Mouse (Mus musculus) lung, postnatal 4 days (tissue): ENCODE results near the gene Sugp2.

Experiments used
- DNase-seq, 2 experiments: peaks; one replicate each; pipeline ENCODE4 v3.0.0; 2021

Gene Sugp2

GRCm38 (mm10) chr8:70234080-70234780, at the start of gene Sugp2, which contains the start of gene Armc6:
Sugp2 (plus strand) TSS chr8:70234226.
Armc6 (minus strand) TSS chr8:70234466.
- peak; percentile 96 to 97 for DNase-seq

GRCm38 (mm10) chr8:70188707-70189106, 45.3 kb upstream of the Sugp2 start:
- DNase-seq = no peak

GRCm38 (mm10) chr8:70193238-70193637, 40.8 kb upstream of the Sugp2 start:
- DNase-seq = no peak

- no peak for DNase-seq
These were observed 39.8 kb upstream of the Sugp2 start for GRCm38 (mm10) chr8:70194191-70194590.

- no peak for DNase-seq
These were observed 38.3 kb upstream of the Sugp2 start for GRCm38 (mm10) chr8:70195762-70196161.

- no peak for DNase-seq
These were observed 36.4 kb upstream of the Sugp2 start for GRCm38 (mm10) chr8:70197603-70198002.

- DNase-seq = peak; percentile 59 to 80
These were observed 33.8 kb upstream of the Sugp2 start for GRCm38 (mm10) chr8:70200098-70200681.

GRCm38 (mm10) chr8:70201417-70201816, 32.6 kb upstream of the Sugp2 start:
- DNase-seq = no peak

- no peak for DNase-seq
These were observed 31.0 kb upstream of the Sugp2 start for GRCm38 (mm10) chr8:70203072-70203471.

- no peak for DNase-seq
These were observed 29.3 kb upstream of the Sugp2 start for GRCm38 (mm10) chr8:70204757-70205156.

- DNase-seq = no peak
These were observed 25.9 kb upstream of the Sugp2 start for GRCm38 (mm10) chr8:70208130-70208529.

- peak; percentile 26 to 63 for DNase-seq
These were observed 23.5 kb upstream of the Sugp2 start for GRCm38 (mm10) chr8:70210538-70210937.

- no peak for DNase-seq
These were observed 22.8 kb upstream of the Sugp2 start for GRCm38 (mm10) chr8:70211275-70211674.

- DNase-seq = no peak
These were observed 22.3 kb upstream of the Sugp2 start for GRCm38 (mm10) chr8:70211726-70212111.

- DNase-seq = peak; percentile 97 to 99
These were observed 21.6 kb upstream of the Sugp2 start, which contains the start of gene Slc25a42 for GRCm38 (mm10) chr8:70212112-70213055. Slc25a42 (minus strand) TSS chr8:70212305.

- DNase-seq = no peak
These were observed 19.6 kb upstream of the Sugp2 start for GRCm38 (mm10) chr8:70214411-70214810.

GRCm38 (mm10) chr8:70215092-70215491, 18.9 kb upstream of the Sugp2 start:
- DNase-seq = no peak

GRCm38 (mm10) chr8:70216161-70216560, 17.9 kb upstream of the Sugp2 start:
- peak; percentile 40 to 80 for DNase-seq

GRCm38 (mm10) chr8:70216566-70216965, 17.5 kb upstream of the Sugp2 start:
- DNase-seq = peak; percentile 81 to 92

- DNase-seq = no peak
These were observed 16.6 kb upstream of the Sugp2 start for GRCm38 (mm10) chr8:70217441-70217840.

- DNase-seq = no peak
These were observed 14.8 kb upstream of the Sugp2 start for GRCm38 (mm10) chr8:70219107-70219684.

- peak in 1 of 2 experiments; percentile 37 for DNase-seq
These were observed 13.7 kb upstream of the Sugp2 start for GRCm38 (mm10) chr8:70220236-70220840.
